Mouse (Mus musculus) activated CD4-positive, CD25-positive, alpha-beta regulatory T cell (primary cell): ENCODE measurements around the gene Tecr. TPM values are rescaled to one million over a fixed set of nuclear protein-coding genes. Genes with fewer than 3 reads are reported as not detected.

Source experiments
- polyA plus RNA-seq, 2 experiments: library from polyadenylated mRNA; unstranded; fragments of 100-300 nt; shearing (Covaris generic); gene quantifications; one replicate each; pipeline ENCODE4 v1.2.1; 2017

Tecr gene
- polyA plus RNA-seq = 100 to 1,000 TPM; 406 to 440 TPM

DNA sequence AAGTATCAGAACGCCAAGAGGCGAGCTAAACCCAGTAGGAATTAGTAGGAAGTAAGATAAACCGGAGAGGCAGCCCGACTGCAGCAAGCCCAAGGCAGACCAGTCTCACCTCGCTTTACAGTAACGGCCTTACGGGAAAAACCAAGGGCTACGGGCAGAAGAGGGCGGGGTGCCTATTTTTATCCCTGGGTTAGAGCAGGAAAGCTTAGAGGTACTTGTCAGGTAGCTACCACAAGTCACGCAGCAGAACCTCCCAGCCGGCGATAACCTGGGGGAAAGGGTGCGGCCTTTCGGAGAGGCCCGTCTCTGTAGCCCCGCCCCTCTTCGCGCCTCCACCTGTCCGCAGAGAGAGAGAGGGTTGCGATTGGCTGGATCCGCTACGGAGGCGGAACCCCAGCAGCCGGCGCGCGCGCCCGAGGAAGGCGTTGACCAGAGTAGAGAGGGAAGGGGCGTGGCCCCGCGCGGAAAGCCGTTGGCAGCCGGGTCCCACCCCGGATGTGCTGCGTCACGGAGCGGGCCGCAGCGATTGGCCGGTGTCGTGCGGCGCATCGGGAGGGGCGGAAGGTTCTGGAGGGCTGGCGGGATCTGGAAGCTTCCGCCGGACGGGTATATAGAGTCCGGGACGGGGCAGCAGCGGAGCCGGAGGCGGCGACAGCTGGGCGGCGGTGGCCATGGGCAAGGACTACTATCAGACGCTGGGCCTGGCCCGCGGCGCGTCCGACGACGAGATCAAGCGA is at the start of gene Tecr, which contains the start of gene Dnajb1:
Tecr (minus strand) TSS at position 311 of the 737 bp plus-strand sequence.
Dnajb1 (plus strand) TSS at position 533 of the 737 bp plus-strand sequence.

GRCm38 (mm10) chr8:83652030-83652743 is 44.4 kb upstream of the Tecr start, which contains the start of gene Gipc1:
TSS of gene Gipc1 (plus strand) at chr8:83652677.

DNA sequence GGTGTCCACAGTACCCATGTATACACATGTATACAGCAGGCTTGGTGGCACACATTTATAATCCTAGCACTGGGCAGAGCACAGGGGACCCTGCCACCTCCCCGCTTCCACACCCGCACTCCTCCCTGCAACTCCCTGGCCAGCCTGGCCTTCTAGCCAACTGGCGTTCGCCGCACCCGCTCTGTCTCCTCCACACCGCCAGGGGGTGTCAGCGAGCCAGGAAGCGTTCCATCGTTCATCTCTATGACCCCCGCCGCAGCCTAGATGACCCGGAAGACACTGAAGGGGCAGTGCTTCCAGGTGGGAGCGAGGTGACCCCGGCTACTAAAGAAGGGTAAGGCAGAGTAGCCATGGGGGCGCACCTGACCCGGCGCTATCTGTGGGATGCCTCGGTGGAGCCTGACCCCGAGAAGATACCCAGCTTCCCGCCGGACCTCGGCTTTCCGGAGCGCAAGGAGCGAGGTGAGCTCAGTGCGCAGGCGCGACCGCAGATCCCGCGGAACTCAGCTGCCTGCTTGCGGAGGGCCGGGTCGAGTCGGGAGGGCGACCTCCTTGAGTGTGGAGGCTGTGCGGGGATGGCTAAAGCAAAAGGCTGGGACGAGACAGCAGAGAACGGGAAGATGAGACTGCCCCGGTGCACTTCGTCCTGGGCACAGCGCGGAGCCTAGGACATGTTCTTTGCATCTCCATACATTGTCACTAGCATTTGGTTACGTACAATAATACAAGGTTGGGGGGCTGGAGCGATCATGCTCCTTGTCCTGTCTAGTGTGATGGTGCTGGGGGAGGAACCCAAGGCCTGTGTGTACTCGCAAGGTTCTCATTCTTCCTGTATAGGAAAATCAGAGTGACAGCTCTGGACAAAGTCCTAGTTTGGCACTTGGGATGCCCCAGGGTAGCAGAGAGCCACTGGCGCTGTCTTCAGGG is 41.0 kb downstream of the Tecr start, which contains the start of gene Ndufb7:
Ndufb7 (plus strand) TSS at position 203 of the 927 bp plus-strand sequence.

DNA sequence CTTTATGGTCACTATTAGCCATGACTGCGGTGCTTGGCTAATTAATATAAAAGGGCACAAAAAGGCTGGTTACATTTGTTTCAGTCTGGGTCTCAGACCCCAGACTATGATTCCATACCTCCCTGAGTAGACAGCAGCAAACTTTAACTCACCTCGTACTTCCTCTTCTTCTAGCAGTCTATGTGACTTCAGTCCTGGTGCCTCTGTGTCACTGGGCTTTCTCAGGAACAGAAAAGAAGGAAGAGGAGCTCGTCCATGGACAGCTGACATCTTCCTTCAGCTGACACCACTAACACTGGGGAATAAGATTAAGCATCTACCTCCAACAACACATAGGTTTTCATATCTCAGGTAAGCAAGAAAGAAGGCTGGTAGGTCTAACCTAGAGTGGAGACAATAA is 72.0 kb downstream of the Tecr start, which contains the start of gene Olfr370:
Olfr370 (plus strand) TSS at position 45 of the 400 bp plus-strand sequence.

Other genes with a start within 250 kb of the Tecr start
- gene Clgn, start 218.1 kb downstream of the Tecr start, polyA plus RNA-seq = under 1 TPM; 0.12 to 0.82 TPM
- 10 to 100 TPM; 22.8 to 28.9 TPM for gene Scoc, start 149.6 kb downstream of the Tecr start, polyA plus RNA-seq
- gene Olfr370, start 72.2 kb downstream of the Tecr start, polyA plus RNA-seq = not detected
- gene Ndufb7, start 41.3 kb downstream of the Tecr start, polyA plus RNA-seq = 100 to 1,000 TPM; 291 to 304 TPM
- gene Dnajb1, start 222 bp upstream of the Tecr start, polyA plus RNA-seq = 10 to 100 TPM; 74.4 to 77.3 TPM
- gene Gipc1, start 44.7 kb upstream of the Tecr start, polyA plus RNA-seq = 10 to 100 TPM; 59.7 to 61.0 TPM
- 1 to 10 TPM; 1.0 to 2.5 TPM for gene Ptger1, start 58.7 kb upstream of the Tecr start, polyA plus RNA-seq
- 100 to 1,000 TPM; 122 to 172 TPM for gene Pkn1, start 91.2 kb upstream of the Tecr start, polyA plus RNA-seq
- 100 to 1,000 TPM; 173 to 220 TPM for gene Ddx39, start 107.2 kb upstream of the Tecr start, polyA plus RNA-seq
- gene Adgre5, start 133.4 kb upstream of the Tecr start, polyA plus RNA-seq = 100 to 1,000 TPM; 251 to 404 TPM